9 mouse cellular contexts compared by ENCODE assay signal in the genomic region with DNA sequence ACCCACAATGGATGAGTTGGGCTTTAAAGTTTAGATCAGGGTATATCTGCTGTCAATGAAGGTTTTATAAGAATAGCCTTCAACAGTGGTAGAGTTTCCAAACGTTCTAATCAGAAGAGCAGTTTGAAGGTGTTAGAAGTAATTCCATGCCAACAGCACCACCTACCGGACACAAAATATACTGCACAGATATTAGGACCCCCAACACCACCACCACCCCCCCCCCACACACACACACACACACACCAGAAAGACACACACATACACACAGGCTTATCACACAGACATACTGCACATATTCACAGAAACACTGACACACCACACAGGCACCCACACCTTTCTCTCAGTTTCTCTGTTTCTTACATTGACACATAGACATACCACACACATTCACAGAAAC. TPM values are rescaled to one million over a fixed set of nuclear protein-coding genes. Genes with fewer than 3 reads are reported as not detected.
DNase-seq lines count a peak whose midpoint lies in the region; ATAC-seq and TF ChIP-seq lines count a peak whose summit lies in the region.
"Had no signal": no experiment of that assay in that cellular context is flagged by ENCODE, and none has a peak within 500 bp of the region (broad histone marks: within the 10 kb centered on the region; RNA-seq: fewer than 3 reads in every experiment).

No protein-coding gene starts in this region.

- no peak overlapping the region for H3K4me3 ChIP-seq in ES-Bruce4 (ENCODE audit: low read depth, low read length)
- no peak overlapping the region for H3K4me3 ChIP-seq in midbrain, embryonic 12.5 days

- no peak for TF ChIP-seq POLR2A in ES-Bruce4 (IDR thresholded peaks at IDR 0.05; ENCODE audit: insufficient read depth, low read length)

- ATAC-seq in hematopoietic stem cell, adult 5-6 weeks (replicated peaks in 1 of 2; ENCODE audit: insufficient read depth in 1 of 2, low FRiP score in 2 of 2, low TSS enrichment in 1 of 2, low read depth in 1 of 2, poor library complexity in 2 of 2, severe bottlenecking in 2 of 2): peak; percentile 51 to 56; a peak in 2 of 4 replicates
- peak; percentile 61; the same call in 1 of the 2 replicates for ATAC-seq in midbrain, embryonic 12.5 days (ENCODE audit: low FRiP score, low read depth)
- no peak for ATAC-seq in monocyte, adult 5-6 weeks (replicated peaks; ENCODE audit: insufficient number of reproducible peaks, low FRiP score, low TSS enrichment, poor library complexity, severe bottlenecking)

- intact Hi-C loops in heart, postnatal 25 days (cut with DNase I): loop anchor here (1.0 to 2.0 kb wide), 2 partner anchors 53 to 262 kb away; no protein-coding TSS in a partner anchor

- no peaks in the 10 kb centered on the region for H3K27me3 ChIP-seq in ES-Bruce4 (ENCODE audit: control insufficient read depth, insufficient read depth, low read length, poor library complexity, severe bottlenecking)
- no peaks in the 10 kb centered on the region for H3K27me3 ChIP-seq in midbrain, embryonic 12.5 days

- no peaks in the 10 kb centered on the region for H3K9me3 ChIP-seq in ES-Bruce4 (replicated peaks; ENCODE audit: control insufficient read depth, insufficient read depth, low read length, poor library complexity, severe bottlenecking)
- H3K9me3 ChIP-seq in midbrain, embryonic 12.5 days: no peaks in the 10 kb centered on the region

- no peak for TF ChIP-seq EP300 in ES-Bruce4 (IDR thresholded peaks at IDR 0.05; ENCODE audit: insufficient read depth, low read depth, low read length)

- no peak overlapping the region for H3K4me2 ChIP-seq in midbrain, embryonic 12.5 days (replicated peaks)

- no peaks in the 10 kb centered on the region for H3K36me3 ChIP-seq in ES-Bruce4 (ENCODE audit: control insufficient read depth, insufficient read depth, low read length, poor library complexity, severe bottlenecking)
- H3K36me3 ChIP-seq in midbrain, embryonic 12.5 days: no peaks in the 10 kb centered on the region

- H3K9ac ChIP-seq in ES-Bruce4 (ENCODE audit: low read depth, poor library complexity, severe bottlenecking): no peak overlapping the region
- H3K9ac ChIP-seq in midbrain, embryonic 12.5 days (replicated peaks): no peak overlapping the region

- DNase-seq in heart, adult 18-20 months: peak; percentile 36 to 74
- no peak for DNase-seq in heart, postnatal 25 days (ENCODE audit: low spot score)
- DNase-seq in embryo, embryonic 10 days (ENCODE audit: low spot score): peak; percentile 76
- DNase-seq in layer of hippocampus, adult 9-11 months: peak; percentile 21

- TF ChIP-seq CTCF in ES-Bruce4 (IDR thresholded peaks at IDR 0.05; ENCODE audit: low read depth, low read length): peak; percentile 38

- no peaks in the 10 kb centered on the region for H3K4me1 ChIP-seq in ES-Bruce4 (ENCODE audit: control insufficient read depth, insufficient read depth, low read length)
- no peaks in the 10 kb centered on the region for H3K4me1 ChIP-seq in midbrain, embryonic 12.5 days

- H3K27ac ChIP-seq in ES-Bruce4 (ENCODE audit: insufficient read depth, low read length): no peak overlapping the region
- H3K27ac ChIP-seq in midbrain, embryonic 12.5 days (replicated peaks): no peak overlapping the region

- WGBS in midbrain, embryonic 12.5 days: 0% methylated on average over 2 of the region's 2 CpGs

RNA-seq across cellular contexts. Expression of a gene that starts 33.3 kb away (rescaled TPM):
- 100 to 1,000 TPM; 128 to 134 TPM for total RNA-seq in heart, adult 18-20 months (2021)
- total RNA-seq in heart, postnatal 25 days (2021): 100 to 1,000 TPM; 136 to 138 TPM
- polyA plus RNA-seq in ES-Bruce4 (2011; ENCODE audit: insufficient read depth, insufficient read length, low read depth, missing spikeins): 96.0 and 98.2 TPM in 2 replicates
- total RNA-seq in hematopoietic stem cell, adult 5-6 weeks (2017): 107 and 113 TPM in 2 replicates
- polyA plus RNA-seq in midbrain, embryonic 12.5 days (2016; fragmentation: Nextera tagmentation; extraction: Ambion mirVana): 75.4 and 90.1 TPM in 2 replicates
- total RNA-seq in monocyte, adult 5-6 weeks (2017): 119 to 215 TPM (median 164 TPM) in 3 replicates

RNA-seq across cellular contexts. Expression of a gene that starts 33.3 kb away (rescaled TPM):
- total RNA-seq in heart, adult 18-20 months (2021): not detected
- under 1 TPM in 1 of 2 experiments, not detected in 1; 0.31 TPM for total RNA-seq in heart, postnatal 25 days (2021)
- polyA plus RNA-seq in ES-Bruce4 (2011; ENCODE audit: insufficient read depth, insufficient read length, low read depth, missing spikeins): 0.67 and 0.99 TPM in 2 replicates
- 1.4 TPM in 1 of 2 replicates, not detected in the other for total RNA-seq in hematopoietic stem cell, adult 5-6 weeks (2017)
- 0.26 TPM in 1 of 2 replicates, not detected in the other for polyA plus RNA-seq in midbrain, embryonic 12.5 days (2016; fragmentation: Nextera tagmentation; extraction: Ambion mirVana)
- not detected in 3 replicates for total RNA-seq in monocyte, adult 5-6 weeks (2017)
- total RNA-seq: layer of hippocampus, postnatal 36 days had no signal
